Mouse (Mus musculus): ENCODE results near the gene Gm11938. TPM values are rescaled to one million over a fixed set of nuclear protein-coding genes. Genes with fewer than 3 reads are reported as not detected.
"Not testable (repeated sequence)": the region's sequence is repeated elsewhere in the genome, so short reads cannot be mapped to it uniquely, and the experiment has no call there.

The Gm11938 gene
- total RNA-seq (2021), result not detected
- long read RNA-seq, experiment 1, result 0 reads
- long read RNA-seq, experiment 2, result 0 reads

DNA sequence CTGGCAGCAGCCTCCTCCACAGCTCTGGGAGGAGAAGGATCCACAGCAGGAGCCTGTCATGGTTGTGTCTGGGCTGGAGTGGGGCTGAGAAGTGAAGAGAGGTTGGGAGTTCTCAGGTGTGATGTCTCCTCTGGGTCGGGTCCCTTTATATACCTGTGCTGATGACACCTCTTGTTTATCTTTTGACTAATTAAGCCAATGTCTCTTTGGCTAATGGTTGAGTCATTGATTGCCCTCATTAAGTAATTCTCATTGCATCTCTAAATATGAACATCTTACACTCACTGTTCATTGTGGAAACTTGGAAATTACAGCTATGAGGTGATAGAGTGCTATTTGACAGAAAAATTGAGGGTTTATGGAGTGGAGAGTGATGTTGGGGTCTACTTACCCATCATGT is at the start of gene Gm11938:
Gene Gm11938, minus strand, starts transcription at position 101 of the 400 bp plus-strand sequence.
- DNase-seq (ENCODE audit: low spot score in 2 of 2), result not testable (repeated sequence)

DNA sequence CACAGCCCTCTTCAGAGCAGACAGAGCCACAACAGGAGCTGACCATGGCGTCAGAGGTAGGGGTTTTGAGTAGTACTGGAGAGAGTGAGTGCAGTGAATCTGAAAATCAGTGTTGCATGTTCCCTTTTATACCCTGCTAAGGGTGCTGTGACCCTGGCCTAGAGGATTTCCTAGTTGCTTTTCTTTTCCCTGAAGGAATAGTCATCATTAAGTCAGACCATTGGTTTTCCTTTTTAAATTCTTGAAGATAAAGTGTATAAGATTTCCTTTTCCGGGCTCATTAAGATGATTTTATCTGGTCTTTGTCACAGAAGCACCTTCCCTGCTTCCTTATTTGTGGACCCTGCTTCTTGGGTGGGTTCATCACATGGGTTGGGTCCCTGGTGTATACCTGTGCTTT is 47.0 kb upstream of the Gm11938 start, which contains the start of gene Gm11555:
Gene Gm11555, minus strand, starts transcription at position 101 of the 400 bp plus-strand sequence.
- no peak for DNase-seq (ENCODE audit: low spot score in 2 of 2)

DNA sequence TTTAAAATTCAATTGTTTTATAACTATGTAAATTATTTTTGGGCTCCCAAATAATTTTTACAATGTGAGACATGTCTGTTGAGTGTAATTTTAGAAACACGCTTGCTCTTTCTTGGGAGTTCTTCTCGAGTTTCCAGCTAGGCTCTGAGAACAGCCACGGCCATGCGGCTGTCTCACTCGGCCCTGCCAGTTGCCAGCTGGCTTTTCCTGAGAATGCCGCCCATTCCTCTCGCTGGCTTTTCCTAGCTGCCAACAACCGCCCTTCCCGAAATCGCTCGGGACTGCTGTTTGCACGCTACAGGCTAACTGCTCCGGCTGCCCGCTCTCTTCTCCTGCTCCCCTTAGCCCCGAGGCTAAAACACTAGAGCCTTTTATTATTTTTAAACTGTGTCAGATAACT is 43.3 kb upstream of the Gm11938 start:
- DNase-seq (ENCODE audit: low spot score in 2 of 2), result peak in 1 of 2 experiments; percentile 3

GRCm38 (mm10) chr11:99644351-99644750 is 41.2 kb upstream of the Gm11938 start:
- DNase-seq (ENCODE audit: low spot score in 2 of 2), result peak in 1 of 2 experiments; percentile 43

GRCm38 (mm10) chr11:99643635-99644139 is 40.6 kb upstream of the Gm11938 start, which contains the start of gene Krtap4-7:
Krtap4-7 (minus strand) TSS chr11:99644089.
- DNase-seq (ENCODE audit: low spot score in 2 of 2), result not testable (repeated sequence)

GRCm38 (mm10) chr11:99640926-99641325 is 37.8 kb upstream of the Gm11938 start:
- DNase-seq (ENCODE audit: low spot score in 2 of 2), result no peak

GRCm38 (mm10) chr11:99637086-99637485 is 34.0 kb upstream of the Gm11938 start:
- DNase-seq (ENCODE audit: low spot score in 2 of 2), result no peak

DNA sequence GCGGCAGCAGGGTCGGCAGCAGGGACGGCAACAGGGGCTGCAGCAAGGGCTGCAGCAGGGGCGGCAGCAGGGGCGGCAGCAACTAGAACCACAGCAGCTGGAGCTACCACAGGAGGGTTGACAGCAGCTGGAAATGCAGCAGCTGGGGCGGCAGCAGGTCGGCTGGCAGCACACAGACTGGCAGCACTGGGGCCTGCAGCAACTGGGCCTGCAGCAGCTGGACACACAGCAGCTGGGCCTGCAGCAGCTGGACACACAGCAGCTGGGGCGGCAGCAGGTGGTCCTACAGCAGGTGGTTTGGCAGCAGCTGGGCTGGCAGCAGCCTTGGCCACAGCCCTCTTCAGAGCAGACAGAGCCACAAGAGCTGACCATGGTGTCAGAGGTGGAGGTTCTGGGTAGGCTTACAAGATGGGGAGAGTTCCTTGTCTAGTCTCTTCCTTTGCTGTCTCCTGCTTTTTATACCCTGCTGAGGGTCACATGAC is 31.6 kb upstream of the Gm11938 start, which contains the start of gene Krtap4-2:
Gene Krtap4-2, minus strand, starts transcription at position 432 of the 482 bp plus-strand sequence.
- no peak for DNase-seq (ENCODE audit: low spot score in 2 of 2)

DNA sequence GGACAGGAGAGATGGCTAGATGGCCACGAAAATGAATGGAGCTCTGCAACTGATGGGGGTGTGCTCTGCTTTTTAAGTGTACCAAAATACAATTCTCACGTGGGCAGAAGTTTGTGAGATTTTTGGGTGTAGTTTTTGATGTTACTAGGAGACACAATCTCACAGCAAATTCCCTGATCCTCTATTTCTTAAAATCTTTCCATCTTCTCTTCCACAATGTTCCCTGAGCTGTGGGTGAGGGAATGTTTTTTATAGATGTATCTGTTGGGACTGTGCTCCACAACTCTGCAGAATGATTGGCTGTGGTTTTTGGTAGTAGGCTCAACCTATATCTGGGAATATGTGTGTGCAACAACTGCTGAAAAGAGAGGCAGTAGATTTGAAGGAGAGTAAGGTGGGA is 30.2 kb upstream of the Gm11938 start:
- no peak for DNase-seq (ENCODE audit: low spot score in 2 of 2)

- DNase-seq (ENCODE audit: low spot score in 2 of 2), result no peak
These were observed 27.8 kb upstream of the Gm11938 start for GRCm38 (mm10) chr11:99630890-99631289.

- DNase-seq (ENCODE audit: low spot score in 2 of 2), result no peak
These were observed 25.0 kb upstream of the Gm11938 start, which contains the start of gene Krtap4-1 for GRCm38 (mm10) chr11:99628138-99628537. Krtap4-1 (minus strand) TSS chr11:99628238.

GRCm38 (mm10) chr11:99620335-99620734 is 17.2 kb upstream of the Gm11938 start, which contains the start of gene Gm11562:
Gm11562 (minus strand) TSS chr11:99620435.
- no peak for DNase-seq (ENCODE audit: low spot score in 2 of 2)

DNA sequence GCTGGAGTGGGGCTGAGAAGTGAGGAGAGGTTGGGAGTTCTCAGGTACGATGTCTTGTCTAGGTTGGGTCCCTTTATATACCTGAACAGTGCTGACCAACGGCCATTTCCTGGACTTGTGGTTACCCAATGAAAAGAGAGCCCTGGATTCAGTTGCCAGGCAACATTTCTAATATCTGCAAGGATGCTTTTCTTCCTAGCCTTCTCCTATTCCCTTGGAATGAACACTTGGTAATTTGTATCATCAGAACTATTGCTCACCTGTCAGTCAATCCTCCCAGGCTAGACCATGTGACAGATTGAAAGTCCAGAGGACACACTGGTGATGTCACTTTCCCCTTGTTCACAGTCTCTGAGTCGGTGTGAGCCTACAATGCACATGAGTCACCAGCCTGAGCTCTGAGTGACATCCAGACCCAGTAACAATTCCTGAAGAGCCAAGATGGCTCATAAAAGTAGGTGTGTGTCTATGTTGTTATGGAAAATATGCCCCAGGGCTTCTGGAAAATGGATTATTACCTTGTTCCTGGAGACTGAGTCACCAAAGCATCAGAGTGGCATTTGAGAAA is 11.8 kb upstream of the Gm11938 start, which contains the start of gene Krtap2-4:
Gene Krtap2-4, minus strand, starts transcription at position 51 of the 568 bp plus-strand sequence.
- no peak for DNase-seq (ENCODE audit: low spot score in 2 of 2)

GRCm38 (mm10) chr11:99610089-99610488 is 7.0 kb upstream of the Gm11938 start, which contains the start of gene Gm11937:
Gm11937 (minus strand) TSS chr11:99610189.
- not testable (repeated sequence) for DNase-seq (ENCODE audit: low spot score in 2 of 2)

DNA sequence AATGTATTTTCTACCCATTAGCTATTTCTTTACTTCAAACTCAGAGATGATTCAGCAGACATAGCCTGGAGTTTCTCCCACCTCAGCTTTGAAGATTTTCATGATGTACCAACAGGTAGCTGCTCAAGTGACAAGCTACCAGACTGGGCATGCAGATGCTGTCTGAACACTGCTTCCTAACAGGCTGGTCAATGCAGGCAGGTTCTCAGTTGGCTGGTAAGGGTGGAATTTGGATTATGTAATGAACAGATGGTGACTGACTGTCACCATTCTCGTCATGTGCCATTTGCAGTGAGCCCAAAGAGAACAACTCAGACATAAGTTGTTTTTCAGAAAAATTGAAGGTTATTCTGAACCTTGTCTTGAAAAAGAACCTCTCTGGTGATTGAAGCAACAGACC is 6.0 kb upstream of the Gm11938 start:
- peak; percentile 13 to 52 for DNase-seq (ENCODE audit: low spot score in 2 of 2)

DNA sequence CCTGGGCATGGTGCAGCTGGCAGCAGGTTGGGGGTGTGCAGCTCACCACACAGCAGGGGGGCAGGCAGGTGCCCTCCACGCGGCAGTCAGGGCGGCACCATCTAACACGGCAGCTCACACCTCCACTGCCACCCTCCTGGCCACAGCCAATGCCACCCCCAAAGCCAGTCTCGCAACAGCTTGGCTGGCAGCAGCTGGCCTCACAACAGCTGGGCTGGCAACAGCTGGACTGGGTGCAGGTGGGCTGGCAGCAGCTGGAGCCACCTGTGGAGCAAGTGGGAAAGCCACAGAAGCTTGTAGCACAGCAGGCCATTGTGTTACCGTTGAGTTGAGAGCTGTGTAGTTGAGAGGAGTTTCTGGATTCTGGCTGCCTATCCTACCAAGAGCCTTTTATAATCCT is 5.4 kb downstream of the Gm11938 start, which contains the start of gene Krtap9-3:
Gene Krtap9-3, minus strand, starts transcription at position 364 of the 400 bp plus-strand sequence.
- not testable (repeated sequence) for DNase-seq (ENCODE audit: low spot score in 2 of 2)

- DNase-seq (ENCODE audit: low spot score in 2 of 2), result no peak
These were observed 12.1 kb downstream of the Gm11938 start, which contains the start of gene Krtap1-3 for GRCm38 (mm10) chr11:99590981-99591380. Krtap1-3 (minus strand) TSS chr11:99591339.

GRCm38 (mm10) chr11:99585096-99585495 is 18.0 kb downstream of the Gm11938 start:
- peak; percentile 46 to 77 for DNase-seq (ENCODE audit: low spot score in 2 of 2)

DNA sequence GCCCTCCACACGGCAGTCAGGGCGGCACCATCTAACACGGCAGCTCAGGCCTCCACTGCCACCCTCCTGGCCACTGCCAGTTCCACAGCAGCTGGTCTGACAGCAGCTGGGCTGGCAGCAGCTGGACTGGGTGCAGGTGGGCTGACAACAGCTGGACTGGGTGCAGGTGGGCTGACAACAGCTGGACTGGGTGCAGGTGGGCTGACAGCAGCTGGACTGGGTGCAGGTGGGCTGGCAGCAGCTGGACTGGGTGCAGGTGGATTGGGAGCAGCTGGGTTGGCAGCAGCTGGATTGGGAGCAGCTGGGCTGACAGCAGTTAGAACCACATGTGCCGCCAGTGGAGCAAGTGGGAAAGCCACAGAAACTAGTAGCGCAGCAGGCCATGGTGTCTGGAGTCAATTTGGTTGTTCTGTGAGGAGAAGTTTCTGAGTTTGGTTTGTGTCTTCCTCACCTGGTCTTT is 19.8 kb downstream of the Gm11938 start, which contains the start of gene Krtap1-4:
Gene Krtap1-4, minus strand, starts transcription at position 410 of the 460 bp plus-strand sequence.
- no peak for DNase-seq (ENCODE audit: low spot score in 2 of 2)

DNA sequence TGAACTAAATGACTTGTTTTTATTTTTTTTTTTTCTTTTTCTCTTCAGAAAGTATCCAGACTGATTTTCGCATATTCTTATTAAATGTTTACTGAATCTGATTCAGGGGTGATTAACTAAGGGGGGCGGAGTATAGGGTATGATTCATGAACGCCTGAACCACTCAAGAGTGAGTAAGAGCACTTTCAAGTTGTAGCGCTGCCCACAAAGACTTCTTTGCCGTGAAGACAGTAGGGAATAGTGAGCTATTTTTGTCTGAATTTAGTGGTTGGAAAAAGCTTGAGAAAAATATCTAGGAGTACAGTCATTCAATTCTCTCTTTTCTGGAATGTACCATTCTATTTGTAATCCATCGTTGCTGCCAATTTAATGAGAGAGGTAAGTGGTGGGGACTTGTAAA is 21.5 kb downstream of the Gm11938 start:
- DNase-seq (ENCODE audit: low spot score in 2 of 2), result no peak

DNA sequence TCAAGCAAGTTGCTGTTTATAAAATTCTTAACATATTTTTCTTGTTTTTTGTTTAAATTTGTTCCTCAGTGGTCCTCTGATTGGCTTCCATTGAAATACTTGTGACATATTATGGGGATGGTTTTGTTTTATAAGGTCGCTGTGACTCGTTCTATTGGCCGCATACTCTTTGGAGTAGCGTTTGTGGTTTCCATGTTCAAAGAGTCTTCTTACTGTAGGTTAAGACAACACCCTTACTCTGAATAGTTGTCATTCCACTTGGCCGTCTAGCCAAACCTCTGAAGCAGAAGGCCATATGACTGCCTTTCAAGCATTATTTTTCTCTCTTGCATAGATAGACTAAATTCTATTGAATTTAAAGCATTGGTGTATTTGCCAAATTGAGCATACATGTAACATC is 22.1 kb downstream of the Gm11938 start:
- DNase-seq (ENCODE audit: low spot score in 2 of 2), result no peak

DNA sequence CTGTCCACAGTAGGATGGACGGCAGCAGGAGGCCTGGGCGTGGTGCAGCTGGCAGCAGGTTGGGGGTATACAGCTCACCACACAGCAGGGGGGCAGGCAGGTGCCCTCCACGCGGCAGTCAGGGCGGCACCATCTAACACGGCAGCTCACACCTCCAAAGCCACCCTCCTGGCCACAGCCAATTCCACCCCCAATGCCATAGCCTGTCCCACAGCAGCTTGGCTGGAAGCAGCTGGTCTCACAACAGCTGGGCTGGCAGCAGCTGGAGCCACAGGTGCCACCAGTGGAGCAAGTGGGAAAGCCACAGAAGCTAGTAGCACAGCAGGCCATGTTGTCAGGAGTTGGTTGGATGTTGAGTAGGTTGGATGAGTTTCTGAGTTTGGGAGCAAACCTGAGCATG is 22.5 kb downstream of the Gm11938 start, which contains the start of gene Krtap1-5:
Gene Krtap1-5, minus strand, starts transcription at position 381 of the 400 bp plus-strand sequence.
- DNase-seq (ENCODE audit: low spot score in 2 of 2), result no peak
